Mouse (Mus musculus) adrenal gland, adult (tissue): ENCODE measurements at regions not wholly inside any gene's neighbourhood (a gene's known extent, or its start where the extent isn't known, plus 50 kb on each side); places are given as distances from the start of the nearest gene placed in this dataset.
A peak's percentile ranks its signal among the peaks of the same experiment; 100 is the strongest.

Source experiments
- DNase-seq, 2 experiments: peaks; one replicate each; pipeline ENCODE4 v3.0.0; 2022 to 2023; ENCODE audit warnings: low spot score in 1 of 2; ENCODE audit not compliant: inconsistent age in 2 of 2

GRCm38 (mm10) chr12:106721271-106722009 lies 711.4 kb downstream of the Vrk1 start:
- DNase-seq = no peak

DNA sequence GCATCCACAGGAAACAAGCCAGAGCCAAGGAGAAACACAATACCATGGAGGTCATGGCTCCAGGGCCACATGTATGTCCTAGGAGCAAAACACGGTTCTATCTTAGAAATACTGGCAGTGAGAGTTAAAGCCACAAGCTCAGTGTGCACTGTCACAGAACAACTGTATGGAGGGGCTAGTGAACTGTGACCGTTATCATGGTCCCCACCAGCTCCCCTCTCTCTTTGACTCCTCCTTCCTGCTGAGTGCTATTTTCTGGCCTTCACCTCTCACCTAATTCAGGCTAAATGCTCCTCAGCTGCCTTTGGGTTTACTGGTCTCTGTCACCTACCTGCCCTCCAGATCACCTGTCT lies 712.0 kb downstream of the Vrk1 start:
- DNase-seq = no peak

DNA sequence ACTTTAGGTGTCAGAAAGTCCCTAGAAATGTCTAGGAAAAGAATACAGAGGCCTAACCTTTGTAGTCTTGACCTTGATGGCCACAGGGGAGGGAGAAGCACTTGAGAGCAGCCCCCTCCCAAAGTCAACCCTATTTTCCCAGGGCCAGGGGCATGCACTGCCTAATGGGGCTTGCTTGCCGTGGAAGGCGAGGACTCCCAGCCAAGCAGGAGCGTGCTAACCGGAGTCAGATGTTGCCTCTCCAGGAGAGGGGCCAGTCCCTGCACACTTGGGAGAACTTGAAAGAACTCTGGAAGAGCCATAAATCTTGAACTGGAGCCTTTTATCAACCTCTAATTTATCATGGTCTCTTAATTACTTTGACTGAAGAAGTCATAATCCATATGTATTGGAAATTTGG lies 712.7 kb downstream of the Vrk1 start:
- no peak for DNase-seq

GRCm38 (mm10) chr12:106726920-106727319 lies 716.9 kb downstream of the Vrk1 start:
- no peak for DNase-seq

GRCm38 (mm10) chr12:106727486-106727885 lies 717.5 kb downstream of the Vrk1 start:
- no peak for DNase-seq

GRCm38 (mm10) chr12:106729686-106730085 lies 719.7 kb downstream of the Vrk1 start:
- DNase-seq = no peak

DNA sequence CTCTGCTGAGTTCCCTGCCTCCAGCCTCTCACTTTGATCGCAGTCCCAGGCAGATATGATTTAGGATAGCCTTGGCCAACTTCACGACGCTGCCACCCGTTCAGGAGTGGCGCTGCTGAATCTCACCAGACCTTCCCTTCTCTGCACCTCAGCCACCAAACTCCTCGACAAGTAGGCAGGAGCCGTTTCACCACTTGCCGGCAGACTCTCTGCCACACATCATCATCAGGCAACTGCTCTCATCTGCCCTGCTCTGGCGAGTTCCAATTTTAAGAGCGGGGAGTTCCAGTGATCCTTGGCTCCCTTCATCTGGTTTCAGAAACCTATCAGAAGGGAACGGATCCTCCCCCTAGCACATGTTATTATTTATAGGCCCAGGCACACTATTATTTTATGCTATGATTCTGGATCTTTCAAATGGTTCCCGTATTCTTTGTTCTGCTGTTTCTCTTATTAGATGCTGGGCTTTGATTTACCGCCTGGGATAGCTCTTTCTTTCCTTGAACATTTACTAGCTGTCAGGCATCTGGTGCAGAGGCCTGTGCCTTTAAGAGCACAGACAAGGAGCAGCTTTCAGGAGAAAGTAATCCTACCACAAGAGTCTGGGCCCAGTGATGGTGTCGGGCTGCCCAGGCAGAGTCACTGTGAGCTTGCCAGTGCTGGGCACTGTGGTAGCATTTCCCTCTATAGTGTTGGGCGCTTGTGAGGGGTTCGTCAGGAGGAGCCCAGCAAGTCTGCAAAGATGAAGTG lies 722.3 kb downstream of the Vrk1 start:
- DNase-seq = no peak

DNA sequence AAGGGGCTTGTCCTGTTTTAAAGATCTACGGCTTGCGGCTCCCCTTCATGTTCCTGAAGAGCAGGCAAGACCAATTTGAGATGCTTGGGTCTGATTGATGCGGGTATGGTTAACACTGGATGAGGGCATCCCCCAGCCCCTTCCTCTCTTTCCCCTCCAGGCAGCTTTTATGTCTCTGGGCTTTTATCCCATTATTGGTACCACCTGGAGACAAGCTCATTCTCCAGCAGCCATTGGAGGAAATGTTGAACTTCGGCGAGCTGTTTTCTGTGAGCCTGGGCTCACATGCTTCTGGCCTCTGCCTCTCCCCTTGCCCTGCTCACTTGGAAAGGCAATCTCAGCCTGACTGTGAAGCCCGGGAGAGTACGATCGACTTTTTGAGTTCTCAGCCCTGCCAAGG lies 738.7 kb downstream of the Vrk1 start:
- DNase-seq = no peak

DNA sequence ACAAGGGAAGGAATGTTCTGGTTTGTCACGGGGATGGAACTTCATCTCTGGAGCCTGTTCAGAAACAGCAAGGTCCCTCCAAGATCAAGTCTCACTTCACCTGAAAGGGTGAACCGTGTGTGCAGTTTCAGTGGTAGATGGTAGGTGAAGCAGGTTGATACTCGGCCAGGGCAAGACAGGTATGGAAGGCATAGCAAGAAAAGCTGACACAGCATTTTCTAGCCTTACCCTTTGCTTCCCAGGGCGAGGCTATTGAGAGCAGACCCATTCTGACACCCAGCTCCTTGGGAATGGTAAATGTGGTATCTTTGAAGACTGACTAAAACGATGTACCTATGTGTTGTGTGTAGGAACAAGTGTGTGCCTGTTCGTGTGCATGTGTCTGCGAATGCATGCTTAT lies 724.9 kb upstream of the 3110018I06Rik start:
- no peak for DNase-seq

DNA sequence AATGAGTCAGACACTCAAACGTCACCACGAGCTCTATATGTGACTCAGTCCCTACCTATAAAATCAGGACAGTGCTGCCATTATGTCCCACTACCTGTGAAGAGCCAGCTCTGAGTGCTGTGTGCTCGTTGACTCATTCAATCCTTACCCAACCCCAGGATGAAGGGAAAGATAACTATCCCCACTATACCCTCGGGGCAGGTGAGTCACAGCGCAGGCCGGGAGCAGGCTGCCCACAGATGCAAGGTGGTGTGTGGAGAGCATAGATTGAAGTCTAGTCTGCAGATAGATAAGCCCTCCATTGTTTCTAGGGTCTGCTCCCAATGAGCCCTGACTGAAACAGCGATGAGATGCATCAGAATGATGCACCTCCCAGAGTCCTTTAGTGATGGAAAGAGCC lies 723.9 kb upstream of the 3110018I06Rik start:
- peak; percentile 24 to 53 for DNase-seq

DNA sequence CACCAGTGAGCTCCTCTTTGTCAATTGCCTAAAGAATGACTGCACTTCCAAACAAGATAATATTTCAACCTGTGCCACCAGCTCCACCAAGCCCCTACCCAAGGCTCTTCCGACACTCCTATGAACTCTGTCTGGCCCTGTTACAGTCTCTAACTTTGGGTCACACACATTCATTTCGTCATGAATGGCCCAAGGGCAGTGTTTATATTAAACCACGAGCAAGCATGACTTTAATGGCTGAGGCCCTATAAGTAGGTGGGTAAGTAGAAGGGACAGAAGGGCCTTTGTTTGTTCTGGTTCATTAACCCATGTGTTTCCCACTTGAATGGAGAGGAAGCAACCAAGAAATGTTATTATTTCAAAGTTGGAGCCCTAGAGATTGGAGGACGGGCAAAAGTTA lies 714.9 kb upstream of the 3110018I06Rik start:
- no peak for DNase-seq

DNA sequence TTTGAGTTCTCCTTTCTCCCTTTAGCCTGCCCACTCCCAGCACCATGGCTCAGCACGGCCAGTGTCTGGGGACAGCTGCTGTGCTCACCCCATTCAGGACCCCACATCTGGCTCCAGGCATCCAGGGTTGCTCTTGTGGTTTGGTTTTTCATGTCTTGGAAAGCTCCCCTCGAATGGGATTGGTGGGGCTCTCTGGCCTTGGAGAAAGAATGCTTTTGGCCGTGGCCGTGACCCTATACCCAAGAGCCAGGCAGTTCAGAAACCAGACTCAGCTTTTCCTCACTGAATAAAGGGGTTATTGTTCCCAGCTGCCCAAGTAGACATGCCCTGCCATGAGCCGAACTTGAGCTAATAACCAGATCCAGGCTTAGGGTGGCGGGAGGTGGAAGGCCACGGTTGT lies 691.8 kb upstream of the 3110018I06Rik start:
- no peak for DNase-seq

- DNase-seq = no peak
Measured at GRCm38 (mm10) chr12:106819736-106820135, 668.7 kb upstream of the 3110018I06Rik start.

DNA sequence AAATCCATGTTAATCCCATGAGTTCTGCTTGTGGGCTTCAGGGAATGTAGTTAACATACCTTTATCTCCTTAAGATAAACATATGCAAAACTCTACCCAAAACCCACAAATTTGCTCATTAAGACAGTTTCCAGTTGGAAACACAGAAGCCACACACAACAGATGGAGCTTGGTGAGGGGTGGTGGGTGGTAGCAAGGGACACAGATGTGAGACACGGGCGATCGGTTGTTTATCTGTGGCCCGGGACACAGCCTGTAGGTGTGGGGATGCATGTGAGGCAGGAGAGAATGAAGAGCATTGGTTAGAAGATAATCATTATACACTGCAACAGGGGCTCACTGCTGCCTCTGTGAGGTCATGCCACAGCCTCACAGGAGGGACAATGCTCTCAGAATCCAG lies 666.1 kb upstream of the 3110018I06Rik start:
- no peak for DNase-seq

DNA sequence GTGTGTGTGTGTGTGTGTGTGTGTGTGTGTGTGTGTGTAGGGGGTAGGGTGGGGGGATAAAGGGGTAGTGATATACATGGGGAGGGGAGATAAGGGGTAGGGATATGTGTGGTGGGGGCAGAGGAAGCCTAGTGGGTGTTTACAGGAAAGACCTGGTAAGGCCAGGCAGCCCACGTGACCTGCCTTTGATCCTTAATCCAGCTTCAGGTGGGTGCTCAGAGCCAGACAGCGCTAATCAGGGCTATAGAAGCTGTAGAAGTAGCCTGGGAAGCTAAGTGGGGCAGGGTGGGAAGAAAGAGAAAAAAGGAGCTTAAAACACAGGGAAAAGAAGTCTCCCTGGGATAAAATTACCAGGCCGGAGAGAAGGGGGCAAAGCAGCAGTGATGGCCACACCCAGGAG lies 659.9 kb upstream of the 3110018I06Rik start:
- DNase-seq = no peak

- DNase-seq = no peak
Measured at GRCm38 (mm10) chr12:106829323-106829722, 659.1 kb upstream of the 3110018I06Rik start.

- DNase-seq = no peak
Measured at GRCm38 (mm10) chr12:106835241-106835640, 653.2 kb upstream of the 3110018I06Rik start.

DNA sequence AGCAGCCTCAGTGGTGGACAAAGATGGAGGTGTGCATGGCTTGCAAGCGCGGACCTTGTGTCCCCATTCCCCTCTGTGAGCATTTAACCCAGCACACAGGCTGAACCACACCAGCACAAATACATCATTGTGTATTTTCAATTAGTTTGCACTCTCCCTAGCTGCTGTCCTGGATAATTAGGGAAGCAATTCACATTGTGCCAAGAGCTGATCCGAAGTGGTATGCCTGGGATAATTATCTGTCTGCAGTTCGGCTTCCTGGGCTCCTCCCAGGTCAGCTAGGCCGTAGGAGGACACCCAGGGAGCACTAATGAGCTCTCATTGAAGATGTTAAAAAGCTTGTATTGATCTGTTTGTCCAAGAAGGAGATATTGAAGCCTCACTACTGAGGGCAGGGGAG lies 648.8 kb upstream of the 3110018I06Rik start:
- no peak for DNase-seq

DNA sequence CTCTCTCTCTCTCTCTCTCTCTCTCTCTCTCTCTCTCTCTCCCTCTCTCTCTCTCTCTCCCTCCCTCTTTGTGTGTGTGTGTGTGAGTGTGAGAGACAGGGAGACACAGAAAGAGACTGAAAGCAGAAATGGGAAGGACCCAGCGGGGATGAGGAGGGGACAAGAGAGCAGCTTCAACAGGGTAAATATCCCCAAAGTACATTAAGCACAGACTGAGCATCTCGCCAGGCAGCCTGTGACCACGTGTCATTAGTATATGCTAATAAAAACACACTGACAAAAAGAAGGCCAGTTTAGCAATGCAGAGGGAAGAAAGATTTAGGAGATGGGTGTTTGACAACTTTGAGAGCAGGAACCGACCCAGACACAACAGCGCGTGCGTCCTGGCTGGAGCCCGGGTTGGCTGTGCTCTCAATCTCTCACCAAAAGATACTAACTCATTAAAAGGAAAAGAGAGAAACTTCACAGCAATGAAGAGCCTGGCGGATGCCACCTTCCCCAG lies 648.2 kb upstream of the 3110018I06Rik start:
- DNase-seq = no peak

DNA sequence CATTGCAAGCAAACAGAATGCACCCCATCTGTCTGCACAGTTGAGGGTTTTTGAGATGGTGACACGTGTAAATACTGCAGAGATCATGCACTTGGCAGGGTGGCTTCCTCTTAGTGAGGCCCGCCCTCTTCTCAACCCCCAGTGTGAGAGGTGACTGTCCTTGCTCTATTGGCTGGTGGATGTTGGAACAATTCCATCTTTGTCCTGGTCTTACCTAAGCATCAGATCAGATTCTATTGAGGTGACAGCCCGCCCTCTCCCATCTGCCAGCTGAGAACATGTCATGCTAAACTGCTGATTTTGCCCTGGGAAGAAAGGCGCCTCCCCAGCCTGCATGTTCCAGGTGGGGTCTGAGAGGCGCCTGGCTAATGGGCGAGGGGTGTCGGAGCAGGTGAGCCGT lies 646.4 kb upstream of the 3110018I06Rik start:
- DNase-seq = no peak

DNA sequence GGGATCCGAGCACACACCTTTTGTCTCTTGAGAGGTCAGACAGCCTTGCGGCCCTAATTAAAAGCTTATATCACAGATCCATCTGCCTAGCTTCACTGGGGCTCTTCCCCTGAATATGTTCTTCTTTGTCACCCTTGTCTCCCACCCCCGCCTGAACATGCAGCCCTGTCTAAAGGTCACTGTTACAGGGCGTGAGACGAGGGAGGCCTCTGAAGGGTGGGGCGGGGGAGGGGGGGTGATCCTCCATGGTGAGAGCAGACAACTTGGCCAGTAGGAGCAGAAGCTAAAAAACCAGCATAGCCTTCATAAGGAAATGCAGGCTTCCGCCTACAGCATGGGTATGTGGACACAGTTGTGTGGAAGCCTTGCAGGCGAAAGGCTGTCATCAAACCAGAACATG lies 646.0 kb upstream of the 3110018I06Rik start:
- DNase-seq = no peak

DNA sequence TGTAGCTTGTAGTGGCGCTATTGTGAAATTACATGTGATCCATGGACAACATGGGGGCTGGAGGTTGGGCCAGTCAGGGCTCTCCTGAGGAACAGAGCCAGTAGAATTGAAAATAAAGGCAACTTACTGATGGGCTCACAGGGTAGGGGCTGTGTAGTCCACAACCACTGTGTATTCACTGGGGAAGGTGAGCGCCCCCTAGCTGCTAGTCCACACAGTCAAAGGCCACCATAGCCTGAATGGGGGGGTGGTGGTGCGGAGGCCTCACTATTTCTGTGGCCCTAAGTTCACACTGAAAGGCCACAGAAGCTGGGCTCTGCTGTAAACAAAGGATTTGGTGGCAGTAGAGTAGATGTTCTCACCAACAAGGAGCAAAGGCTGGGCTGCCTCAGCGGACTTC lies 636.8 kb upstream of the 3110018I06Rik start:
- DNase-seq = no peak

- DNase-seq = no peak
Measured at GRCm38 (mm10) chr12:106852736-106853135, 635.7 kb upstream of the 3110018I06Rik start.
